Mouse (Mus musculus) ES-Bruce4 (cell line): ENCODE results near the gene Disc1. TPM values are rescaled to one million over a fixed set of nuclear protein-coding genes. Genes with fewer than 3 reads are reported as not detected.

ENCODE experiments used
- H3K27ac ChIP-seq: 2 replicates; pipeline ENCODE4 v1.5.1; 2012; ENCODE audit warnings: low read length, inconsistent platforms; ENCODE audit not compliant: insufficient read depth
- H3K27me3 ChIP-seq: 2 replicates; pipeline ENCODE4 v1.6.1; 2012; ENCODE audit warnings: mild to moderate bottlenecking, low read length, inconsistent platforms; ENCODE audit not compliant: control insufficient read depth, poor library complexity, insufficient read depth, severe bottlenecking
- H3K36me3 ChIP-seq: 2 replicates; pipeline ENCODE4 v1.6.1; 2012; ENCODE audit warnings: inconsistent platforms, mild to moderate bottlenecking, low read length, moderate library complexity; ENCODE audit not compliant: control insufficient read depth, poor library complexity, insufficient read depth, severe bottlenecking
- H3K4me1 ChIP-seq: one replicate; pipeline ENCODE4 v1.8.1; 2011; ENCODE audit warnings: low read length; ENCODE audit not compliant: control insufficient read depth, insufficient read depth
- H3K4me3 ChIP-seq: 2 replicates; pipeline ENCODE4 v1.5.1; 2011; ENCODE audit warnings: low read depth, mild to moderate bottlenecking, low read length
- H3K9ac ChIP-seq: 2 replicates; pipeline ENCODE4 v1.6.1; 2012; ENCODE audit warnings: low read depth, mild to moderate bottlenecking, inconsistent platforms; ENCODE audit not compliant: poor library complexity, severe bottlenecking
- H3K9me3 ChIP-seq: replicated peaks from 2 replicates; pipeline ENCODE4 v1.6.1; 2012; ENCODE audit warnings: mild to moderate bottlenecking, low read length, inconsistent platforms; ENCODE audit not compliant: control insufficient read depth, poor library complexity, insufficient read depth, severe bottlenecking
- CTCF ChIP-seq: IDR thresholded peaks from one replicate; pipeline ENCODE4 v1.8.1; 2011; ENCODE audit warnings: low read depth, low read length
- EP300 ChIP-seq: IDR thresholded peaks from 2 replicates; pipeline ENCODE4 v1.6.1; 2011; ENCODE audit warnings: low read depth, low read length; ENCODE audit not compliant: insufficient read depth
- POLR2A ChIP-seq: IDR thresholded peaks from one replicate; pipeline ENCODE4 v1.8.1; 2011; ENCODE audit warnings: low read length; ENCODE audit not compliant: insufficient read depth
- polyA plus RNA-seq: library from polyadenylated mRNA; stranded (reverse); fragments of >200 nt; gene quantifications from 2 replicates; pipeline ENCODE4 v1.2.4, GENCODE M21; 2011; ENCODE audit warnings: low read depth; ENCODE audit not compliant: missing spikeins, insufficient read depth, insufficient read length

The Disc1 gene
- polyA plus RNA-seq, 1 experiment, result not detected

GRCm38 (mm10) chr8:125169628-125170027 is 115.6 kb downstream of the Disc1 start:
- TF ChIP-seq EP300, result no peak
- TF ChIP-seq CTCF, result no peak
- TF ChIP-seq POLR2A, result no peak
- Histone ChIP-seq H3K4me1 (no peaks in the 10 kb centered on the region), H3K9ac (no peak overlapping the region), H3K9me3 (no peaks in the 10 kb centered on the region), H3K27me3 (no peaks in the 10 kb centered on the region), H3K27ac (no peak overlapping the region), H3K36me3 (no peaks in the 10 kb centered on the region), H3K4me3 (no peak overlapping the region)

- no peaks in the 10 kb centered on the region for H3K9me3 ChIP-seq
- H3K9ac ChIP-seq, result no peak overlapping the region
- H3K4me1 ChIP-seq, result no peaks in the 10 kb centered on the region
- H3K4me3 ChIP-seq, result no peak overlapping the region
- H3K27me3 ChIP-seq, result no peaks in the 10 kb centered on the region
- no peak overlapping the region for H3K27ac ChIP-seq
- no peaks in the 10 kb centered on the region for H3K36me3 ChIP-seq
- TF ChIP-seq CTCF (no peak), POLR2A (no peak), EP300 (no peak)
Observed at GRCm38 (mm10) chr8:125171531-125171930, 117.5 kb downstream of the Disc1 start.

- Histone ChIP-seq H3K4me1 (peaks cover 1% of the 10 kb centered on the region), H3K9ac (no peak overlapping the region), H3K27ac (no peak overlapping the region), H3K36me3 (no peaks in the 10 kb centered on the region), H3K27me3 (no peaks in the 10 kb centered on the region), H3K9me3 (no peaks in the 10 kb centered on the region), H3K4me3 (no peak overlapping the region)
- TF ChIP-seq EP300, result no peak
- TF ChIP-seq CTCF, result no peak
- no peak for TF ChIP-seq POLR2A
Observed at GRCm38 (mm10) chr8:125174237-125174636, 120.2 kb downstream of the Disc1 start.

- H3K36me3 ChIP-seq, result no peaks in the 10 kb centered on the region
- H3K9me3 ChIP-seq, result no peaks in the 10 kb centered on the region
- H3K4me3 ChIP-seq, result no peak overlapping the region
- no peaks in the 10 kb centered on the region for H3K27me3 ChIP-seq
- H3K27ac ChIP-seq, result no peak overlapping the region
- TF ChIP-seq EP300, result no peak
- TF ChIP-seq CTCF, result no peak
- no peak for TF ChIP-seq POLR2A
- peaks cover 1% of the 10 kb centered on the region for H3K4me1 ChIP-seq
- H3K9ac ChIP-seq, result no peak overlapping the region
Observed at GRCm38 (mm10) chr8:125174851-125175250, 120.9 kb downstream of the Disc1 start.

GRCm38 (mm10) chr8:125175661-125176060 is 121.7 kb downstream of the Disc1 start:
- Histone ChIP-seq H3K9me3 (no peaks in the 10 kb centered on the region), H3K4me1 (peaks cover 1% of the 10 kb centered on the region), H3K27ac (no peak overlapping the region), H3K9ac (no peak overlapping the region), H3K27me3 (no peaks in the 10 kb centered on the region), H3K36me3 (no peaks in the 10 kb centered on the region), H3K4me3 (no peak overlapping the region)
- TF ChIP-seq CTCF, result no peak
- no peak for TF ChIP-seq EP300
- TF ChIP-seq POLR2A, result no peak

GRCm38 (mm10) chr8:125177091-125177490 is 123.1 kb downstream of the Disc1 start:
- no peak overlapping the region for H3K4me3 ChIP-seq
- H3K9me3 ChIP-seq, result no peaks in the 10 kb centered on the region
- TF ChIP-seq POLR2A (no peak), CTCF (no peak), EP300 (no peak)

GRCm38 (mm10) chr8:125177958-125178357 is 124.0 kb downstream of the Disc1 start:
- no peaks in the 10 kb centered on the region for H3K9me3 ChIP-seq
- no peak overlapping the region for H3K9ac ChIP-seq
- no peaks in the 10 kb centered on the region for H3K27me3 ChIP-seq
- no peak overlapping the region for H3K4me3 ChIP-seq
- H3K4me1 ChIP-seq, result peaks cover 1% of the 10 kb centered on the region
- H3K36me3 ChIP-seq, result no peaks in the 10 kb centered on the region
- H3K27ac ChIP-seq, result no peak overlapping the region
- TF ChIP-seq POLR2A (no peak), CTCF (no peak), EP300 (no peak)

More at GRCm38 (mm10) chr8:125177091-125177490, 123.1 kb downstream of the Disc1 start:
- H3K27ac ChIP-seq, result no peak overlapping the region
- H3K9ac ChIP-seq, result no peak overlapping the region
- H3K36me3 ChIP-seq, result no peaks in the 10 kb centered on the region
- no peaks in the 10 kb centered on the region for H3K27me3 ChIP-seq
- H3K4me1 ChIP-seq, result peaks cover 1% of the 10 kb centered on the region
